Mouse (Mus musculus) ES-CJ7 (cell line): ENCODE measurements around the gene Ccdc47.

Experiments used
- DNase-seq: peaks from one replicate; pipeline ENCODE4 v3.0.0; 2011; ENCODE audit warnings: low read depth, low spot score

Gene Ccdc47

DNA sequence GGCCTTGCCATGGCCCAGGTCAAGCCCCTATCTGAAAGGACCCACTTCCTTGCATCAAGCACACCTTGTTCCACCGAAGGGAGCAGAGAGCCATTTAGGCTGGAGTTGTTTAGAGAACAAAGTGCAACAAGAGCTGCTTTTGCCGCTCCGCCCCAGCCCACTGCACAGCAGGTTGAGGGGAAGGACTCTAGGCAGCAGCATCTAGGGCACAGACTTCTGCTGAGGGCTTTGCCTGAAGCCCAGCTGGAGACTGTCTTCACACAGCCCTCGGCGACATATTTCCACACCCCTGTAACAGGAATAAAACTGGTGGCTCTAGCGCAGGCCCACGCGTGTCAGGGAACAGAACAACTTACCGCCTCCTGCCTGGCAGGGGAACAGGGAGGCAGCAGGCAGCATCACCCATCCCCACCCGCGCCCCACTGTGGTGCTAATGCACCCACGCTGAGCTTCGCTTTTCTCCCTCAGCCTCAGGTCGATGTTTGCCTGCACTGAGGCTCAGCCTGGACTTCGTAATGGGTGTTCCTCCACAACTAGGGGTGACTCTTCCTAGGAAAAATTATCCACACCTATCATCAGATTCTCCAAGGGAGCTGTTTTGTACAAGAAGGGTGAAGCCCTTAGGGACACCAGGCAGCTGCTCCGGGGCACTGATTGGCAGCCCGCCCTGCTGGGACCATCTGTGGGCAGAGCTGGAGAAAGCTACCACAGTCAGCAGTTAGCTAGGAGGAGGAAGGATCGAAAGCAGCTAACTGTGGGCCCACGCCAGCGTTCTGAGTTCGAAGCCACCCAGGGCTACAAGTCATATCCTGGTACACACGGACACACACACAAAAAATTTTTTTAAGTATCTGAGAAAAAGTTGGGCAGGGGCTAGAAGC is 55.1 kb downstream of the Ccdc47 start, which contains the start of the genes Gm10840 and Limd2:
Gene Gm10840, plus strand, starts transcription at position 10 of the 881 bp plus-strand sequence.
Gene Limd2, minus strand, starts transcription at position 20 of the 881 bp plus-strand sequence.
- peak; percentile 53 for DNase-seq

DNA sequence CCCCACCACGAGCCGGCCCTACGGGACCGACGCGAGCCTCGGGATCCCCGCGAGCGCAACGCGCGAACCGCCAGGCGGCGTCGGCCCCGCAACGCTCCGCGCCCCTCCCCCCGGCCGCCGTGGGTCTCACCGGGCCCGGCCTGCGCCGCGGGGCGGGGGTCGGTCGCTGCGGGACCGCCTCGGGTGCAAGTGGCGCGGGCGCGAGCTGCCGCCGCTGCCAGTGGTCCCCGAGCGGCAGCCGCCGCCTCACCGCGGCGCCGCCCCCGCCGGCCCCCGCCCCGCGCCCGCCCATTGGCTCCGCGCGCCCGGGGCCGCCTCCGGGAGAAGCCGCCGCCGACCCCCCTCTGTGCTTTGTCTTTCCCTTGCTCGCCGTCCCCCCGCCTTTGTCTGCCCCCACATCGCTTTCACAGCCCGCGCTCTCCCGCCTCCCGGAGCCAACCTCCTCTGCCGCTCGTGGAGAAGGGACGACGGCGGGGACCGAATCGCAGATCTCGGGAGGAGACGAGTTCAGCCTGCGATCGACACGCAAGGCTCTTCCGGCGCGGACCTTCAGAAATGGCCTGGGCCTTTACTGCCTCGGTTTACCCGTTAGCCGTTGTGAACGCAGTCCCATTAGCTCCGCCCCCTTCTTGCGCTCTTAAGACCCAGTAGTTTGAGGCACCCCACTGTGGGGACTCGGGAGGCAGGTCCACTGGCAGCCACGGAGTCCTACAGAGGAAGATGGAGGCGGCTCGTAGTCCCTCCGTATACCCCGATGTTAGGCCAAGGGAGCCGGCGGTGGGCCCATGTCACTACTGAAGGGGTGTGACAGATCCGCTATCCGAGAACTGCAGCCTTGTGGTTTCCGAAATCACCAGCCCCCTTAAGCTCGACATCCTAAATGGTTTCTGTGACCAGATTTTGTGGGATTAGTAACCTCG is 56.0 kb downstream of the Ccdc47 start:
- DNase-seq: peak; percentile 52

DNA sequence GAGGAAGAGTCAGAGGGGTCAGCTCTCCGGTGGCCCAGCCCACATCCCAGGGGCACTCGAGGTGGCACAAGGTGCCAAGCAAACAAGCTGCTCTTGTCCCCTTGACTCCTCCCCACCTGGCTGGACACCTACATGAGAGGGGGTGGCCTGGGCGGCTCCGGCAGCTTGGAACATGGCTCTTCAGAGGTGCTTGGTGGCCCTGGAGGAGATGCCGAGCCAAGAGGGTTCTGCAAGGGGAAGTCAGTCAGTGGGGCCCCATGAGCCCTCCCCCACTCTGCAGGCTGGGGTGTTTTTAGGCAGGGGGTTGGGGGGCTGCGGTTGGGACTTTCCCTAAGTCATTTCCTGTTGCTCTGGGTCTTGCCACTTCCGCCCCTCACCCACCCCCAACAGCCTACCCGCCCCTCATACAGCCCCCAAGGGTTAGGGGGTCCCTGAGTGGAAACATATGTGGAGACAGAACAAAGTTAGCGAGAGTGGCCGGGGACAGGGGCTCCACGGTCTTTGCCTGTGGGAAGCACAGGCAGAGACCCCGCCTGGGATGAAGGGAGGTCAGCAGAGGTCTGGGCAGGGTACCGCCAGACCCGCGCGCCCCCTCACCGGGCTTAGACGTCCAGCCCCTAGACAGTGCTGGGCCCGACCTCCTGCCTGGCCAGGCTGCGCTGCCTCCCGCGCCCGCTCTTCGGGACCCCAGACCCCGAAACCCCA is 56.8 kb downstream of the Ccdc47 start:
- DNase-seq: no peak

DNA sequence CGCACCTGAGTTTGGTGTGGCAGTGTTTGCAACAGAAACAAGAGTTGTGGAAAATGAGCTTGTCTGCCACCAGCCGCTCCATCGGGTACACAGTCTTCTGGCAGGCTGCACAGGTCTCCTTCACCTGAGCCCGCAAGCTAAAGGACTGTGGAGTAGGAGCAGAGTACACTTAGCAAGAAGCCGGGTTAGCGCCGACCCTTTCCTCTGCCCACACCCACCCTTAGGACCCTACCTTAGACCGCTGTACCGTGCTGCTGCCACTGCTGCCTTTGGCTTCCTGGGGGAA is 57.3 kb downstream of the Ccdc47 start:
- no peak for DNase-seq

DNA sequence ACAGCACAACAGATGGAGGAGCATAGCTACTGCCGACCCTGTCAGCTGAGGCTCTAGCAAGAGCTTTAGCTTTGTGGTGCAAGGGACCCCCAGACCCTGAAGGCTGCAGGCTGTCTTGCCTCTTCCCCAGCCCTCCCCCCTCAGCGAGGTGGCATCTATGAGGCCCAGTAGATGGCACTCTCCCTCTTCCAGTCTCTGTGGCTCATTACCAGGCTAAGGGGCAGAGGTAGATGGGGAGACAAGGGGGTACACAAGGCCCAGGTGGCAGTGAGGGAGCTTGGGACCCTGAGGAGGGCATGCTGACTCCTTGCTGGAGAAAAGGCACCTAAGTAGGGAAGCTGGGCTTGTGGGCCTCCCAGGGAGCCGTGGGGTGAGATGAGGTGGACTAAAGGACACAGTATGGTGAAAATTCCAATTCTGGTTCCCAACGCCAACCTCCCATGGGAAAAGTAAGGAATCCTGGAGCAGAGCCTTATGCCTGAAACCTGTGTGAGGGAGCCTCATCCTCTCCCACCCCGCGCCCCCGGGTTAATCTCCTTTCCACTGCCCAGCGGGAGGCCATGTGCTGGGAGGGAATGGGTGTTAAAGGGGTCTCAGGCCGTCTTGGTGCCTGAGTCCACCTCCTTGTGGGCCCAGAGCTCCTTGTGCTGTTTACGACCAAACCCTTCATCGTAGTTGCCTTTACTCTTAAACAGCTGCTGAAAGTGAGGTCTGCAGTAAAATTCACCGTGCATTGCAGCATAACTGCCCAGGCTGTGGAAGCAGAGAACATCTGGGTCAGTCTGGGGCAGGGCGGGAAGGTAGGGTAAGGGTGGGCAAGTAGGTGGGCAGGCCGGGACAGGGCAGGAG is 57.8 kb downstream of the Ccdc47 start:
- DNase-seq: no peak

DNA sequence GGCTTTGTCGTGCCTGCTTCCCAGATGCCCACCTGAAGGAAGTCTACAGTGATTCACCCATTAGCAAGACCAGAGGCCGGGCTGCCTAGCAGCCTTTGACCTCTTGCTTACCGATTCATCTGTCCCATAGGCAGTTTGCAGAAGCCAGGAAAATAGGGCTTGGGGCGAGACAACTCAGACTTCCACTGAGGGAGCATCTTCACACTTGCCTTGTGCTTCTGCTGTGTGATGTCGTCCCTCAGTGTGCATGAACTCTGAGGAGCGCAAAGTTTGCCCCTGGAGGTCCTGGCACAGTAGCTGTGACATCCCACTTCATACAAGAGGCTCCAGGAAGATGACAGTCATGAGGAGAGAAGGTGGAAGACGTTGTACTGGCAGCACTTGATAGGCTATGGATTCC is 59.0 kb downstream of the Ccdc47 start:
- DNase-seq: no peak

DNA sequence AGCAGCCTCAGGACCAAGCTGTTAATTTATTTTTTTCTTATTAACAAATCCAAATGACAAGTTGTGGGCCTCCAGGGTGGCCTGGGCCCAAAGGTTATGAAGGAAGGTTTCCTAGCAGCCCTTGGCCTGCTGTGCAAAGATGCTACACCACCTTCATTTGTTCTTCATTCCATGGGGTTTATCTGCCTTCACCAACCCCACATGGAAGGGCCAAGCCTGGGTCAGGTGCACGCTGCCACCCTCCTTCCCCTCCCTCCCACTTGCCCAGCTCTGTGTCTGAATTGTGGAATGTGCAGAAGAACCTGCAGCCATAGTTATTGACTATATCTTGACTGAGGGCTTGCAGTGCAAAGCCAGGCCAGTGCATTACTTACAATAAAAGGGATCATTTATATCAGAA is 59.9 kb downstream of the Ccdc47 start:
- no peak for DNase-seq

DNA sequence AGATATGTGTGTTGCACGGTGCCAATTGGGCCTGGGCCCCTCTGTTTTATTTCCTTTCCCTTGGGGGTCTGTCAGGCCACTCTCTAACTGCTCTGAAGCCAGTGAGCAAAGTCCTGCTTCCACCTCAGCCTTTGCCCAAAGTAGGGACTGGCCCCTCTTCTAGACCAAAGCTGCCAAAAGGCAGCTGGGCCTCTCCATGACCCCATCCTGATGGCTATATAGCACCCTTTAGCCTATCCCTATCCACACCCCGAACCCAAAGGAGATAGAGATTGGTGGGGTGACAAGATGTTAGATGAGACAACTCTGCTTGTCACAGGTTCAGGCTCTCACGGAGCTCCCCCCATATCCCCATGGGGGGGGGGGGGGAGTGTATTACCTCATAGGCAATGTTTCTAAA is 60.4 kb downstream of the Ccdc47 start:
- no peak for DNase-seq

DNA sequence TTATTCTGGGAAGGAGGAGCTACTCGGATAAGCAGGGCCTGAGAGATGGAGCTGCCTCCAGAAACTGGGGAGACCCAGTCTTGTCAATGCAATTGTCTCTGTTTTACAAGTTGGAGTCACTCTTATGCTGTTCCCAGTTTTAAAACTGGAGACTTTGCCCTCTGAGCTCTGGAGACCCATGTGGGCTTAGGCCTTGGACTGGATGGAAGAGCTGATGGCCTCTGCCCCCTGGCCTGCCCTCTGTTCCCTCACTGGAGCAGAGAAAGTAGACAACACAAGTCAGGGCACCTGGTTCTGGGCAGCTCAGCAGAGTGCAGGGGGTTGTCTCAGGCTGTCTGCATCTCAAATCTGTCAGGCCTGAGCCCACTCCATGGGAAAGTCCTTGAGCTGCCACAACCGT is 61.4 kb downstream of the Ccdc47 start:
- no peak for DNase-seq

DNA sequence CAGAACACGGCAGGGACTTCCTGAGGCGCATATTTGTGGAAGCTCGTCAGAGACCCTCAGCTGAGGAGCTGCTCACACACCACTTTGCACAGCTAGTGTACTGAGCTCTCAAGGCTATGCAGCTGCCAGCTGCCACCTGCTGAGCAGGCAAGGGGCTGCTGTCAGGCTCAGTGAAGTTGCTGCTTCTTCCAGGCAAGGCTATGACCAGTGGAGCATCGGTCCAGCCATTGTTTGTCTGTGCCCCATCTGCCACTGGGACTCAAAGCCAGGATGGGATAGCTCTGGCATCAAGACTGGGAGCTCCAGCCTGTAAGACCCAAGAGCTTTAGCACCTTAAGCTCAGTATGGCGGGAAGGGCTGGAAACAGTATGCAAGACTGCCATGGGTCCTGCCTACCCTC is 62.1 kb downstream of the Ccdc47 start:
- no peak for DNase-seq

DNA sequence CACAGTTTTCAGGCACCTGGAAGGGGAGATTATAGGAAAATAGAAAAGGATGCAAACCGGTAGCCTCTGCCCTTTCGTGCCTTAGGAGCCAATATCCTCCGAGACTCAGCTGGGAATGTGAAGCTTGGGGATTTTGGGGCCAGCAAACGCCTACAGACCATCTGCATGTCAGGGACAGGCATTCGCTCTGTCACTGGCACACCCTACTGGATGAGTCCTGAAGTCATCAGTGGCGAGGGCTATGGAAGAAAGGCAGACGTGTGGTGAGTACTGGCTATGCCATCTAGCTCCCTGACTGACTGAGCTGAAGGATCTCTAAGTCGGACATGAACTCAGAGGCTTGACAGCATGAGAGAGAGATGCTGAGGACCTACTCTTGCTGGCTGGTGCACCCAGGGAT is 64.0 kb downstream of the Ccdc47 start:
- DNase-seq: no peak

DNA sequence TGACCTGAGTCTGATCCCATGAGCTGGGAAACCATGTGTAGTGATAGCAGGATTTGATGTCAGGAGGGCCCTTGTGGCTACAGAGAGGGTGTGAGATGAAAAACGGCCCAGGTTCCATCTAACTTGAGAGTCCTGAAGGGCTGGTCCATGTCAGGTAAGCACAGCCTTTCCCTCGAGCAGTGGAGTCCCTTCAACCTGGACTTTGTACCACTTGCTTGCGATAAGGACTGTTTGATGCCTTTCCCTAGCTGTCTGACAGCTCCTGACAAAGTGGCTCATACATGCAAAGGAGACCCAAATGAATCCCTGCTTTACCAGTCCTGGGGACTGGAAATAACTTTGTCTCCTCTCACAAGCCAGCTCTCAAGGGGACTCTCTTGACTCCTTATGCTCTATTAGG is 64.9 kb downstream of the Ccdc47 start:
- no peak for DNase-seq
